Mouse (Mus musculus): ENCODE data around the gene Kcnq4.

DNA sequence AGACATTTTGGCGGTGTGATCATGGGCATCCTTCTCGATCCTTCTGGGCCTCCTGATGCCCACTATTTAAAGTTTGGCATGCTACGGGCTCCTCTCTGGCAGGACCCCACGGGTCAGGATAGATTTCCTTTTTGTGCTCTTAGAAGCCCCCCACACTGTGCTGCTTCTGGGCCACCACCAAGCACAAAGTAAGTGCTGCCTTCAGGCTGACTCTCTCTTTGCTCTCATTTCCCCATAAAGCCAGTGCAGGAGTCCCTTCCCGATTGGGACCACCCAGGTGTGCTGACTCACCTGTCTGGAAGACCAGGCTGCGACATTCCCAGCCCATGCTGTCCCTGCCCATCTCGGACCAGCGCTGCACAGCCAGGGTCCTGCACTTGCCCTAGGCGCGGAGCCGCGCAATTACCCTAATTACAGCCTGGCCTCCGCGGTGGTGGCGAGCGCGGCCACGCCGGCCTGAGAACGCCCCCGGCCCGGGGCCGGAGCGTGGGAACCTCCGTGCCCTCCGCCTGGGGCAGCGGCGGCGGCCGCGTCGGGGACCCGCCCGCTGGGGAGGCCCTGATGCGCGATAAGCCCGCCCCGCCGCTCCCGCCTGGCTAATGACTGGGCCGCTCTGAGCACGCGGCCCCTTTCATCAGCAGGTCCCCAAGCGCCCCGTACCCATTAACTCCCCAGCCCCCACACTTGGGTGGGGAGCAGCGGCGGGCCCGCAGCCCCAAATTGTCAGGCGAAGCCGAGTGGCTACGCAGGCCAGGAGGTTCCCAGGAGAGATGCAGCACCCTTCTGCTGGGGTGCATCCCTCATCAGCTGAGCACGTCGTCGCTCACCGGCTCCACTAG lies 98.8 kb downstream of the Kcnq4 start:
- no peak for TF ChIP-seq CTCF (IDR thresholded peaks at IDR 0.05)
- no peak for TF ChIP-seq EP300 (IDR thresholded peaks at IDR 0.05)
